Mouse (Mus musculus) frontal cortex, postnatal 14 days (tissue): ENCODE data around the gene Col4a5.
A peak's percentile ranks its signal among the peaks of the same experiment; 100 is the strongest.

Experiments used
- DNase-seq, 2 experiments: peaks; one replicate each; pipeline ENCODE4 v3.0.0; 2022; ENCODE audit warnings: low spot score in 2 of 2

Gene Col4a5

GRCm38 (mm10) chrX:141475110-141475509 is at the start of gene Col4a5:
TSS of gene Col4a5 (plus strand) at chrX:141475385.
- peak; percentile 4 to 7 for DNase-seq

GRCm38 (mm10) chrX:141436780-141437179 is 38.4 kb upstream of the Col4a5 start:
- DNase-seq: no peak

- no peak for DNase-seq
Observed at GRCm38 (mm10) chrX:141439423-141439822, 35.8 kb upstream of the Col4a5 start.

- DNase-seq: no peak
Observed at GRCm38 (mm10) chrX:141447936-141448335, 27.2 kb upstream of the Col4a5 start.

- no peak for DNase-seq
Observed at GRCm38 (mm10) chrX:141473470-141474302, 1.5 kb upstream of the Col4a5 start, which contains the start of gene Col4a6. TSS of gene Col4a6 (minus strand) at chrX:141474076.

- no peak for DNase-seq
Observed at GRCm38 (mm10) chrX:141475566-141476327, 562 bp downstream of the Col4a5 start.

GRCm38 (mm10) chrX:141494545-141494944 is 19.4 kb downstream of the Col4a5 start:
- DNase-seq: no peak

- DNase-seq: no peak
Observed at GRCm38 (mm10) chrX:141503125-141503524, 27.9 kb downstream of the Col4a5 start.

- no peak for DNase-seq
Observed at GRCm38 (mm10) chrX:141533447-141533846, 58.3 kb downstream of the Col4a5 start.

- DNase-seq: no peak
Observed at GRCm38 (mm10) chrX:141547471-141547870, 72.3 kb downstream of the Col4a5 start.

GRCm38 (mm10) chrX:141590242-141590641 is 115.1 kb downstream of the Col4a5 start:
- no peak for DNase-seq

- no peak for DNase-seq
Observed at GRCm38 (mm10) chrX:141721725-141722124, 246.5 kb downstream of the Col4a5 start.

GRCm38 (mm10) chrX:141723936-141724335 is 248.8 kb downstream of the Col4a5 start:
- no peak for DNase-seq

GRCm38 (mm10) chrX:141724391-141724891 is 249.3 kb downstream of the Col4a5 start:
- no peak for DNase-seq

GRCm38 (mm10) chrX:141724937-141725918 is 250.0 kb downstream of the Col4a5 start, which contains the start of gene Irs4:
TSS of gene Irs4 (minus strand) at chrX:141725263.
- no peak for DNase-seq

- no peak for DNase-seq
Observed at GRCm38 (mm10) chrX:141729570-141729969, 254.4 kb downstream of the Col4a5 start.
